Mouse (Mus musculus) left cerebral cortex, adult 2 months (tissue): ENCODE data around the gene Plekho2. TPM values are rescaled to one million over a fixed set of nuclear protein-coding genes. Genes with fewer than 3 reads are reported as not detected.

Experiments used
- DNase-seq, 2 experiments: peaks; one replicate each; pipeline ENCODE4 v3.0.0; 2021 to 2022; ENCODE audit warnings: low spot score in 2 of 2, mixed read lengths in 1 of 2; ENCODE audit errors: extremely low spot score in 1 of 2
- H3K27ac ChIP-seq: fragments of 200-600 bp; 2 replicates; pipeline ENCODE4 v1.8.1; 2022
- H3K4me3 ChIP-seq: fragments of 200-600 bp; 2 replicates; pipeline ENCODE4 v1.8.1; 2022
- CTCF ChIP-seq: fragments of 200-600 bp; IDR thresholded peaks from 2 replicates; pipeline ENCODE4 v1.8.1; 2022; ENCODE audit warnings: antibody characterized with exemption, mild to moderate bottlenecking, moderate library complexity
- intact Hi-C: fragments of 180-260 bp; cut with DNase I; formaldehyde crosslinking; loops from one replicate; pipeline ENCODE4 v1.15.1; 2025
- total RNA-seq, 2 experiments: library from RNA; stranded (reverse); gene quantifications; 2 replicates each; pipeline ENCODE4 v1.2.3; 2021

The Plekho2 gene
- total RNA-seq, 2 experiments from 2014 or later = 13.3 to 15.1 TPM

GRCm38 (mm10) chr9:65580401-65581256, 789 bp upstream of the Plekho2 start:
- Histone ChIP-seq H3K27ac (peak overlapping the region; percentile 7; the same call in 1 of the 2 replicates), H3K4me3 (peak overlapping the region; percentile 66)
- intact Hi-C loops = loop anchor here (1.0 to 5.0 kb wide), 2 partner anchors 56 to 118 kb away; partner anchors contain the start of gene Spg21
- TF ChIP-seq CTCF = peak; percentile 83
- peak; percentile 55 to 72 for DNase-seq

GRCm38 (mm10) chr9:65578801-65579249, 1.0 kb downstream of the Plekho2 start:
- intact Hi-C loops = no loop called here
- no peak for TF ChIP-seq CTCF
- no peak for DNase-seq
- H3K4me3 ChIP-seq = peak overlapping the region; percentile 66
- H3K27ac ChIP-seq = peak overlapping the region; percentile 47

GRCm38 (mm10) chr9:65577511-65578196, 2.2 kb downstream of the Plekho2 start:
- intact Hi-C loops = no loop called here
- H3K27ac ChIP-seq = peak overlapping the region; percentile 48; the same call in 1 of the 2 replicates
- DNase-seq = no peak
- TF ChIP-seq CTCF = no peak
- H3K4me3 ChIP-seq = 0 out of 2 replicates have a peak overlapping the region, but pooled peaks have one; percentile 4

GRCm38 (mm10) chr9:65576861-65577510, 2.9 kb downstream of the Plekho2 start:
- intact Hi-C loops = no loop called here
- H3K27ac ChIP-seq = peak overlapping the region; percentile 48; the same call in 1 of the 2 replicates
- peak in 1 of 2 experiments; percentile 45 for DNase-seq
- TF ChIP-seq CTCF = no peak
- 0 out of 2 replicates have a peak overlapping the region, but pooled peaks have one; percentile 4 for H3K4me3 ChIP-seq

- TF ChIP-seq CTCF = no peak
- Histone ChIP-seq H3K27ac (no peak overlapping the region), H3K4me3 (no peak overlapping the region)
- intact Hi-C loops = no loop called here
- DNase-seq = no peak
Measured at GRCm38 (mm10) chr9:65575393-65576196, 4.2 kb downstream of the Plekho2 start.

GRCm38 (mm10) chr9:65574513-65575392, 5.1 kb downstream of the Plekho2 start:
- intact Hi-C loops = no loop called here
- Histone ChIP-seq H3K4me3 (no peak overlapping the region), H3K27ac (no peak overlapping the region)
- no peak for DNase-seq
- no peak for TF ChIP-seq CTCF

GRCm38 (mm10) chr9:65572837-65573236, 7.0 kb downstream of the Plekho2 start:
- TF ChIP-seq CTCF = no peak
- intact Hi-C loops = no loop called here
- no peak for DNase-seq
- H3K4me3 ChIP-seq = no peak overlapping the region
- H3K27ac ChIP-seq = no peak overlapping the region

- TF ChIP-seq CTCF = no peak
- H3K27ac ChIP-seq = no peak overlapping the region
- no peak for DNase-seq
- H3K4me3 ChIP-seq = no peak overlapping the region
- intact Hi-C loops = no loop called here
Measured at GRCm38 (mm10) chr9:65569491-65569971, 10.3 kb downstream of the Plekho2 start.

- Histone ChIP-seq H3K27ac (no peak overlapping the region), H3K4me3 (no peak overlapping the region)
- intact Hi-C loops = no loop called here
- no peak for TF ChIP-seq CTCF
- DNase-seq = no peak
Measured at GRCm38 (mm10) chr9:65568787-65569186, 11.1 kb downstream of the Plekho2 start.

GRCm38 (mm10) chr9:65564698-65565097, 15.1 kb downstream of the Plekho2 start:
- intact Hi-C loops = no loop called here

More at GRCm38 (mm10) chr9:65564698-65565097, 15.1 kb downstream of the Plekho2 start:
- no peak for DNase-seq
- no peak for TF ChIP-seq CTCF
- Histone ChIP-seq H3K27ac (no peak overlapping the region), H3K4me3 (no peak overlapping the region)
